Mouse (Mus musculus): ENCODE measurements around the gene Kif18a. TPM values are rescaled to one million over a fixed set of nuclear protein-coding genes. Genes with fewer than 3 reads are reported as not detected.

Gene Kif18a
- polyA plus RNA-seq (2015; fragmentation: Nextera tagmentation; extraction: Ambion mirVana): 20.5 and 21.1 TPM in 2 replicates

DNA sequence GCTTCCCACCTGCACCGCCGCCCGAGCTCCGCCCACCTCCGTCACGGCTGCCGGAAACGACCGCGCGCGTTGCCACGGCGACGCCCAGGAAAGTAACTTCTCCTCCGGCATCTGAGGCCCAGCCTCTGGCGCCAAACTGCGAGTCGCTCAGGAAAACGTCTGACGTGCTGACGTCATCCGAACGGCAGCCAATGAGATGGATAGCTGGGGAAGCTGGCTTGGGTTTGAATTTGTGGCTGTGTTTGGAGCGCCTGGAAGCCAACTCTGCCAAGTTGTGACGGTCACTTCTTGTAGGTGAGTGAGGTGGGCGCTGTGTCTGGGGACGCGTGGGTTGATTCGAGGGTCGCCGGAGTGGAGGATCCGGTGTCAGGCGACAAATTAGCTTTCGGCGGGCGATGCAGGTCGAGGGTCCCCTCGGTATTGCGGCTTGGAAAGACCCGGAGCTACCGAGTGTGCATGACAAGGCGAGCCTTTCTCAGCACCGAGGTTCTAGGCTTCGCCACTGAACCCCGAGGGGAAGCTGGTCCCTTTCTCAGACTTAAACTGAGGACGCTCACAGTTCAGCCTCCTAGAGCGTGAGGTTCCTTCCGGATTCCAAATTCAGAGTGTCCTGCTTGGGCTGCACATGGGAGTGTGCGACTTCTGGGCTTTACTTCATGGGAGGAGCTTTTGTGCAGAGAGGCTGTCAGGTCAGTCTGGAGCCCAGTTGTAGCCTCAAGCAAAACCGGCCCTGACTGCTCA, at the start of gene Kif18a, which contains the start of gene Mettl15:
Gene Kif18a (plus strand): TSS at position 139 of the 741 bp plus-strand sequence.
Gene Mettl15 (minus strand): TSS at position 149 of the 741 bp plus-strand sequence.
- Histone ChIP-seq H3K36me3 (no peaks in the 10 kb centered on the region), H3K27ac (peak within 1 kb of the TSS; percentile 92), H3K9me3 (replicated peaks) (no peaks in the 10 kb centered on the region), H3K4me1 (peaks cover 14% of the 10 kb centered on the region), H3K4me2 (peak within 1 kb of the TSS; percentile 80), H3K27me3 (no peaks in the 10 kb centered on the region), H3K9ac (peak within 1 kb of the TSS; percentile 66), H3K4me3 (replicated peaks) (peak within 1 kb of the TSS; percentile 76)
- whole genome bisulfite sequencing: under 1% methylated on average over 51 of the region's 51 CpGs
- peak; percentile 98 for ATAC-seq (replicated peaks; ENCODE audit: low FRiP score)

GRCm38 (mm10) chr2:109233876-109234275, 46.7 kb upstream of the Kif18a start:
- 85% methylated on average over 4 of the region's 4 CpGs for WGBS
- Histone ChIP-seq H3K9ac (no peak overlapping the region), H3K9me3 (replicated peaks) (no peaks in the 10 kb centered on the region), H3K4me3 (replicated peaks) (no peak overlapping the region), H3K27me3 (no peaks in the 10 kb centered on the region), H3K27ac (no peak overlapping the region), H3K36me3 (no peaks in the 10 kb centered on the region), H3K4me1 (no peaks in the 10 kb centered on the region), H3K4me2 (no peak overlapping the region)
- no peak for ATAC-seq (replicated peaks; ENCODE audit: low FRiP score)

DNA sequence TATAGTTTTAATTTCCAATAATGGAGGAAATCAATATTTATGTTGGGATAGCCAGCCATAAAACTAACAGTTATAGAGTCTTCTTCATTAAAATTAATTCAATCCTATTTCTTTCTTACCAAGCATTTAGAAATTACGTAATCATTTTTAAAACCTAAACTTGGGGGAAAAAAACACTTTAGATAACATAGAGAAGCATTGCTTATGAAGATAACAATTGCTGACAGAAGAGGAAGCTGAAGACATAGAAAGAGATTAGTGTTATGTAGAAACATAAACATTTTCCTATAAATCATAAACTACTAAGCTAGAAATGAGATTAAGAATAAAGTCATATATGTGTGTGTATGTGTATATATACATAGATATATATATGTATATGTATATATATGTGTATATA, 44.8 kb upstream of the Kif18a start:
- WGBS: 94% methylated on average over 1 of the region's 1 CpGs
- Histone ChIP-seq H3K27ac (no peak overlapping the region), H3K27me3 (no peaks in the 10 kb centered on the region), H3K9me3 (replicated peaks) (no peaks in the 10 kb centered on the region), H3K4me3 (replicated peaks) (no peak overlapping the region), H3K4me2 (no peak overlapping the region), H3K36me3 (no peaks in the 10 kb centered on the region), H3K4me1 (no peaks in the 10 kb centered on the region), H3K9ac (no peak overlapping the region)
- no peak for ATAC-seq (replicated peaks; ENCODE audit: low FRiP score)

DNA sequence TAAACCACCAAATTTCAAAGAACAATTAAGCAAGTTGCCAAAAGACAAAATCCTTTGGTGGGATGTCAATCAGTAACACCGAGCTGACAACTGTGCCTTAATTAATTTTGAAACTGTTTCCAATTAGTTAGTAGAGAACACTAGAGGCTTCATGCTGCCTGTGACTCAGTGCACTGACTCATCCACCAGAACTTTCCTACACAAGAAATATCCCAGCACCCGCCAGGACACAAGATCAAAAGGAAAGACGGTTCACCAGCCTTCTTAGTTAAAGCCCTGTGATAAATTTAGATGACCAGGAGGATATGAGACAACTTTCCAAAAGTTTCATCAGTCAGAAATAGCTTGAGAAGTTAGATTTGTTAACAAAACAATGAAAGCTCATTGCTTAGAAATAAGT, 38.6 kb upstream of the Kif18a start:
- H3K27me3 ChIP-seq: no peaks in the 10 kb centered on the region
- no peaks in the 10 kb centered on the region for H3K9me3 ChIP-seq (replicated peaks)
- H3K27ac ChIP-seq: no peak overlapping the region
- WGBS: 72% methylated on average over 3 of the region's 3 CpGs
- no peak overlapping the region for H3K4me3 ChIP-seq (replicated peaks)
- H3K36me3 ChIP-seq: no peaks in the 10 kb centered on the region
- no peak for ATAC-seq (replicated peaks; ENCODE audit: low FRiP score)
- H3K4me2 ChIP-seq: no peak overlapping the region
- H3K4me1 ChIP-seq: no peaks in the 10 kb centered on the region
- no peak overlapping the region for H3K9ac ChIP-seq

DNA sequence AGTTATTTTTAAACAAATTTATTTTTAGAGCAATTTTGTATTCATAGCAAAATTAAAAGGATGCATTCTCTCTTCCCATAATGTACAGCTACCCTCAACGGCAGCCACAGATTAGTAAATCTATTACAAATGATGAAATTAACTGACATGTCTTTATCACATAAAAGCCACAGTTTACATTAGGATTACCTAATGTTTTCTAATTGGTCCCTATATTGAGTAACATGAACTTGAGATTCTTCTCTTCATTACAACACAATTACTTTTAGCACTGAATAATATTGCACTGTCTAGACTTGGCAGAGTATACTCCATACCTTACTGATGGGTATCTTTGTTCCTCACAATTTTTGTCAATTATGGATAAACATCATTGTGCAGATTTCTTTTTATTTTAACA, 17.8 kb upstream of the Kif18a start:
- H3K4me1 ChIP-seq: no peaks in the 10 kb centered on the region
- no peaks in the 10 kb centered on the region for H3K27me3 ChIP-seq
- H3K9me3 ChIP-seq (replicated peaks): no peaks in the 10 kb centered on the region
- H3K4me2 ChIP-seq: no peak overlapping the region
- no peak overlapping the region for H3K9ac ChIP-seq
- no peaks in the 10 kb centered on the region for H3K36me3 ChIP-seq
- H3K27ac ChIP-seq: no peak overlapping the region
- no peak overlapping the region for H3K4me3 ChIP-seq (replicated peaks)
- 98% methylated on average over 1 of the region's 1 CpGs for WGBS
- ATAC-seq (replicated peaks; ENCODE audit: low FRiP score): no peak

DNA sequence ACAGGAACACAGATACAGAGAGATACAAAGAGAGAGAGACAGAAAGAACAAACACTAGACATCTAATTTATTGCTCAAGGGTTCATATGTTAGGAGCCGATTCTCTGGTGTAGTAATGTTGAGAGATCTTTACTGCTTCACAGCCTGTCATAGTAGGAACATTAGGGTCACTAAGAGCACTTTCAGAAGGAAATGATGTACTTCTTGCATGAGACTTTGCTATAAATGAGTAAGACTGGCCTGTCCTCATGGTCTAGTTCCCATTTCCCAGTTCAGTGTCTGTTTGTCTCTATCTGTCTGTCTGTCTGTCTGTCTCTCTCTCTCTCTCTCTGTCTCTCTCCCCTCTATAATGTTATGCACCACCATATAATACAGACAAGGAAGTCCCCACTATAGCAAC, 7.4 kb upstream of the Kif18a start:
- H3K27ac ChIP-seq: no peak overlapping the region
- H3K9me3 ChIP-seq (replicated peaks): no peaks in the 10 kb centered on the region
- H3K4me2 ChIP-seq: no peak overlapping the region
- H3K4me3 ChIP-seq (replicated peaks): no peak overlapping the region
- H3K36me3 ChIP-seq: no peaks in the 10 kb centered on the region
- no peaks in the 10 kb centered on the region for H3K27me3 ChIP-seq
- no peak overlapping the region for H3K9ac ChIP-seq
- H3K4me1 ChIP-seq: peaks cover 3% of the 10 kb centered on the region; the same call in 1 of the 2 replicates
- no peak for ATAC-seq (replicated peaks; ENCODE audit: low FRiP score)
- 63% methylated on average over 1 of the region's 1 CpGs for WGBS

- H3K27me3 ChIP-seq: no peaks in the 10 kb centered on the region
- no peaks in the 10 kb centered on the region for H3K36me3 ChIP-seq
- WGBS: 4% methylated on average over 7 of the region's 7 CpGs
- H3K4me2 ChIP-seq: peak overlapping the region; percentile 65
- no peaks in the 10 kb centered on the region for H3K9me3 ChIP-seq (replicated peaks)
- H3K4me3 ChIP-seq (replicated peaks): peak overlapping the region; percentile 63
- peaks cover 14% of the 10 kb centered on the region for H3K4me1 ChIP-seq
- ATAC-seq (replicated peaks; ENCODE audit: low FRiP score): no peak
- peak overlapping the region; percentile 51; the same call in 1 of the 2 replicates for H3K27ac ChIP-seq
- peak overlapping the region; percentile 63 for H3K9ac ChIP-seq
These were observed 2.9 kb upstream of the Kif18a start for GRCm38 (mm10) chr2:109277593-109277992.

GRCm38 (mm10) chr2:109278036-109278435, 2.5 kb upstream of the Kif18a start:
- under 1% methylated on average over 16 of the region's 16 CpGs for WGBS
- H3K27me3 ChIP-seq: no peaks in the 10 kb centered on the region
- no peaks in the 10 kb centered on the region for H3K9me3 ChIP-seq (replicated peaks)
- H3K9ac ChIP-seq: peak overlapping the region; percentile 63
- H3K4me2 ChIP-seq: peak overlapping the region; percentile 65
- peaks cover 14% of the 10 kb centered on the region for H3K4me1 ChIP-seq
- no peak for ATAC-seq (replicated peaks; ENCODE audit: low FRiP score)
- peak overlapping the region; percentile 51; the same call in 1 of the 2 replicates for H3K27ac ChIP-seq
- peak overlapping the region; percentile 63 for H3K4me3 ChIP-seq (replicated peaks)
- no peaks in the 10 kb centered on the region for H3K36me3 ChIP-seq

GRCm38 (mm10) chr2:109280272-109280599, 302 bp upstream of the Kif18a start:
- Histone ChIP-seq H3K27ac (peak overlapping the region; percentile 92), H3K36me3 (no peaks in the 10 kb centered on the region), H3K4me1 (peaks cover 14% of the 10 kb centered on the region), H3K27me3 (no peaks in the 10 kb centered on the region), H3K9me3 (replicated peaks) (no peaks in the 10 kb centered on the region), H3K4me3 (replicated peaks) (peak overlapping the region; percentile 76), H3K4me2 (peak overlapping the region; percentile 80), H3K9ac (peak overlapping the region; percentile 36; the same call in 1 of the 2 replicates)
- ATAC-seq (replicated peaks; ENCODE audit: low FRiP score): no peak
- WGBS: 5% methylated on average over 4 of the region's 4 CpGs

DNA sequence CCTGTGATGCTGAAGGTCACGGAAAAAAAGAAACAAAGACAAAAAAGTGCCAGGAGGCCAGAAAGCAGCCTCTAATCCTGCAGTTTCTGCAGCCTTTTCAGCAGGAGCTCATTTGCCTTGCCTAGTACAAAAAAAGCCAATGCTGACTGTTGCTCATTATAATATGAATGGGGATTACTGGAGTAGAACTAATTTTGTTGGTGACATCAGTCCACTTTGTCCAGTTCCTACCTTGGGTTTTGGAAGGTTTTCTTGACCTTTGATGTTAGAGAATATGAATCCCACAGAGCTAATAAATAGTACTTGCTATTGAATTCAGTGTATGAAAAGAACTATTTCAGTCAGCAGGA, 778 bp downstream of the Kif18a start:
- H3K9me3 ChIP-seq (replicated peaks): no peaks in the 10 kb centered on the region
- H3K36me3 ChIP-seq: no peaks in the 10 kb centered on the region
- no peaks in the 10 kb centered on the region for H3K27me3 ChIP-seq
- H3K9ac ChIP-seq: peak overlapping the region; percentile 66
- H3K4me3 ChIP-seq (replicated peaks): peak overlapping the region; percentile 76
- peaks cover 14% of the 10 kb centered on the region for H3K4me1 ChIP-seq
- ATAC-seq (replicated peaks; ENCODE audit: low FRiP score): no peak
- whole genome bisulfite sequencing: 0% methylated on average over 1 of the region's 1 CpGs
- H3K4me2 ChIP-seq: peak overlapping the region; percentile 80
- peak overlapping the region; percentile 92 for H3K27ac ChIP-seq

DNA sequence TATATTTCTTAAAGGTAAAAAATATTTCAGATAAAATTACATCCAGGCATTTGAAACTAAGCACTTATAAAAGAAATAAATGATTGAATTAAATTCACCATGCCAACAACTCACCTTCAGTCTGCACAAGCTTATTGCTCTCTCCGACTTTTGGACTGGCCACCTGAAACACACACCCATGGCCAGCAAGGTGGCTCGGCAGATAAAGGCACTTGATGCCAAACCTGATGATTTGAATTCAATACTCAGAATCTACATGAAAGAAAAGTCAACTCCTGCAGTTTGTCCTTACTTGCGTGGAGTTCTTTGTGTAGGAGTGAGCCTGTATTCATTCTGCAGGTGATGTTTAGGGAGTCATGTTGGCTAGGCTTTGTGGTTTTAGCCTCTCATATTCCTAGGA, 3.6 kb downstream of the Kif18a start:
- no peak overlapping the region for H3K4me2 ChIP-seq
- H3K27me3 ChIP-seq: no peaks in the 10 kb centered on the region
- ATAC-seq (replicated peaks; ENCODE audit: low FRiP score): no peak
- H3K27ac ChIP-seq: no peak overlapping the region
- peaks cover 4% of the 10 kb centered on the region; the same call in 1 of the 2 replicates for H3K36me3 ChIP-seq
- peaks cover 11% of the 10 kb centered on the region for H3K4me1 ChIP-seq
- 89% methylated on average over 3 of the region's 3 CpGs for WGBS
- no peak overlapping the region for H3K9ac ChIP-seq
- H3K9me3 ChIP-seq (replicated peaks): no peaks in the 10 kb centered on the region
- H3K4me3 ChIP-seq (replicated peaks): no peak overlapping the region

- H3K9ac ChIP-seq: no peak overlapping the region
- H3K4me3 ChIP-seq (replicated peaks): no peak overlapping the region
- no peak overlapping the region for H3K4me2 ChIP-seq
- H3K9me3 ChIP-seq (replicated peaks): no peaks in the 10 kb centered on the region
- H3K27ac ChIP-seq: no peak overlapping the region
- no peaks in the 10 kb centered on the region for H3K27me3 ChIP-seq
- 96% methylated on average over 6 of the region's 6 CpGs for WGBS
- no peaks in the 10 kb centered on the region for H3K4me1 ChIP-seq
- no peak for ATAC-seq (replicated peaks; ENCODE audit: low FRiP score)
- peaks cover 44% of the 10 kb centered on the region for H3K36me3 ChIP-seq
These were observed 8.8 kb downstream of the Kif18a start for GRCm38 (mm10) chr2:109289327-109289726.

DNA sequence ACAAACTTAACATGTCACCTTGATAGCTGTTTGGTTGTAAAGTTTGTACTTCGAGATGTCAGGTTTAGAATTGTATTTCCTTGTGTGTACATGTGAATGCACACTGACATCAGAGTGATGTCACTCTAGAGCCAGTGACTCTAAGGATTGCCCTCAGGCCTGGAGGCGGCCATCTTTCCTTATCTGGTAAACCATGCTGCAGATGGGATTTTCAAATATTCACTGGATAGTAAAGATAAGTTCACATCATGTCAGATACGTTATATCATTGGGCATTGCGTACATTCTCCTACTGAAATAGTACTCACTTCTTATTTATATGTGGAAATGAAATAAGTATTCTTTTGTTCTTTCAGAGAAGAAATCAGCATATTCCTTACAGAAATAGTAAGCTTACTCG, 15.7 kb downstream of the Kif18a start:
- Histone ChIP-seq H3K27ac (no peak overlapping the region), H3K9me3 (replicated peaks) (no peaks in the 10 kb centered on the region), H3K4me3 (replicated peaks) (no peak overlapping the region), H3K9ac (no peak overlapping the region), H3K4me2 (no peak overlapping the region), H3K36me3 (peaks cover 41% of the 10 kb centered on the region), H3K4me1 (no peaks in the 10 kb centered on the region), H3K27me3 (no peaks in the 10 kb centered on the region)
- ATAC-seq (replicated peaks; ENCODE audit: low FRiP score): no peak
- WGBS: 87% methylated on average over 5 of the region's 5 CpGs

Data from kidney, embryonic 15.5 days (tissue).